Mouse (Mus musculus): ENCODE measurements around the gene Ccdc88c. TPM values are rescaled to one million over a fixed set of nuclear protein-coding genes. Genes with fewer than 3 reads are reported as not detected.
"Not testable (repeated sequence)": the region's sequence is repeated elsewhere in the genome, so short reads cannot be mapped to it uniquely, and the experiment has no call there.

Gene Ccdc88c
- polyA plus RNA-seq, 1 experiment from 2014 or later: 6.9 TPM

- H3K4me2 ChIP-seq (ENCODE audit: low read depth, low read length): no peak overlapping the region
- DNase-seq (ENCODE audit: low spot score) (peak; percentile 56), ATAC-seq (ENCODE audit: low read depth) (no peak)
- no peak overlapping the region for H3K27ac ChIP-seq (replicated peaks; ENCODE audit: low read depth, low read length)
- no peaks in the 10 kb centered on the region for H3K9me3 ChIP-seq (ENCODE audit: control insufficient read depth, low read length)
- no peak overlapping the region for H3K4me3 ChIP-seq (ENCODE audit: low read depth, low read length)
- H3K27me3 ChIP-seq (replicated peaks; ENCODE audit: control insufficient read depth, insufficient read depth, low read length): no peaks in the 10 kb centered on the region
- H3K36me3 ChIP-seq (ENCODE audit: control insufficient read depth, insufficient read depth, low read length): no peaks in the 10 kb centered on the region
- H3K4me1 ChIP-seq (ENCODE audit: control insufficient read depth, insufficient read depth, low read length): peaks cover 29% of the 10 kb centered on the region
- 47% methylated on average over 10 of the region's 10 CpGs for WGBS
- H3K9ac ChIP-seq (ENCODE audit: low read depth, low read length): no peak overlapping the region
These were observed 14.2 kb downstream of the Ccdc88c start for GRCm38 (mm10) chr12:101014549-101015164.

GRCm38 (mm10) chr12:101013668-101014067, 15.2 kb downstream of the Ccdc88c start:
- H3K36me3 ChIP-seq (ENCODE audit: control insufficient read depth, insufficient read depth, low read length); H3K9me3 ChIP-seq (ENCODE audit: control insufficient read depth, low read length); ATAC-seq (ENCODE audit: low read depth); H3K4me3 ChIP-seq (ENCODE audit: low read depth, low read length); H3K9ac ChIP-seq (ENCODE audit: low read depth, low read length); H3K4me2 ChIP-seq (ENCODE audit: low read depth, low read length); DNase-seq (ENCODE audit: low spot score); H3K27me3 ChIP-seq (replicated peaks; ENCODE audit: control insufficient read depth, insufficient read depth, low read length); H3K27ac ChIP-seq (replicated peaks; ENCODE audit: low read depth, low read length): not testable (repeated sequence)
- 91% methylated on average over 9 of the region's 9 CpGs for WGBS
- H3K4me1 ChIP-seq (ENCODE audit: control insufficient read depth, insufficient read depth, low read length): peaks cover 30% of the 10 kb centered on the region

- H3K27ac ChIP-seq (replicated peaks; ENCODE audit: low read depth, low read length): no peak overlapping the region
- H3K36me3 ChIP-seq (ENCODE audit: control insufficient read depth, insufficient read depth, low read length): no peaks in the 10 kb centered on the region
- peaks cover 32% of the 10 kb centered on the region for H3K4me1 ChIP-seq (ENCODE audit: control insufficient read depth, insufficient read depth, low read length)
- no peak overlapping the region for H3K9ac ChIP-seq (ENCODE audit: low read depth, low read length)
- no peak for ATAC-seq (ENCODE audit: low read depth)
- H3K4me2 ChIP-seq (ENCODE audit: low read depth, low read length): no peak overlapping the region
- no peaks in the 10 kb centered on the region for H3K27me3 ChIP-seq (replicated peaks; ENCODE audit: control insufficient read depth, insufficient read depth, low read length)
- H3K9me3 ChIP-seq (ENCODE audit: control insufficient read depth, low read length): no peaks in the 10 kb centered on the region
- DNase-seq (ENCODE audit: low spot score): no peak
- no peak overlapping the region for H3K4me3 ChIP-seq (ENCODE audit: low read depth, low read length)
- WGBS: 54% methylated on average over 8 of the region's 8 CpGs
These were observed 15.7 kb downstream of the Ccdc88c start for GRCm38 (mm10) chr12:101013078-101013665.

- Histone ChIP-seq H3K27me3 (replicated peaks; ENCODE audit: control insufficient read depth, insufficient read depth, low read length) (no peaks in the 10 kb centered on the region), H3K36me3 (ENCODE audit: control insufficient read depth, insufficient read depth, low read length) (no peaks in the 10 kb centered on the region), H3K4me3 (ENCODE audit: low read depth, low read length) (no peak overlapping the region), H3K27ac (replicated peaks; ENCODE audit: low read depth, low read length) (no peak overlapping the region), H3K4me1 (ENCODE audit: control insufficient read depth, insufficient read depth, low read length) (peaks cover 26% of the 10 kb centered on the region), H3K9me3 (ENCODE audit: control insufficient read depth, low read length) (no peaks in the 10 kb centered on the region), H3K4me2 (ENCODE audit: low read depth, low read length) (no peak overlapping the region), H3K9ac (ENCODE audit: low read depth, low read length) (no peak overlapping the region)
- WGBS: 23% methylated on average over 17 of the region's 17 CpGs
- no peak for ATAC-seq (ENCODE audit: low read depth)
- no peak for DNase-seq (ENCODE audit: low spot score)
These were observed 16.4 kb downstream of the Ccdc88c start for GRCm38 (mm10) chr12:101012197-101013077.

- Histone ChIP-seq H3K27ac (replicated peaks; ENCODE audit: low read depth, low read length) (no peak overlapping the region), H3K4me1 (ENCODE audit: control insufficient read depth, insufficient read depth, low read length) (peaks cover 18% of the 10 kb centered on the region), H3K9me3 (ENCODE audit: control insufficient read depth, low read length) (no peaks in the 10 kb centered on the region), H3K27me3 (replicated peaks; ENCODE audit: control insufficient read depth, insufficient read depth, low read length) (no peaks in the 10 kb centered on the region), H3K9ac (ENCODE audit: low read depth, low read length) (no peak overlapping the region), H3K4me3 (ENCODE audit: low read depth, low read length) (no peak overlapping the region), H3K36me3 (ENCODE audit: control insufficient read depth, insufficient read depth, low read length) (no peaks in the 10 kb centered on the region), H3K4me2 (ENCODE audit: low read depth, low read length) (no peak overlapping the region)
- ATAC-seq (ENCODE audit: low read depth) (no peak), DNase-seq (ENCODE audit: low spot score) (no peak)
- WGBS: 83% methylated on average over 7 of the region's 7 CpGs
These were observed 17.8 kb downstream of the Ccdc88c start for GRCm38 (mm10) chr12:101011017-101011416.

- ATAC-seq (ENCODE audit: low read depth) (no peak), DNase-seq (ENCODE audit: low spot score) (no peak)
- Histone ChIP-seq H3K27me3 (replicated peaks; ENCODE audit: control insufficient read depth, insufficient read depth, low read length) (no peaks in the 10 kb centered on the region), H3K36me3 (ENCODE audit: control insufficient read depth, insufficient read depth, low read length) (no peaks in the 10 kb centered on the region), H3K27ac (replicated peaks; ENCODE audit: low read depth, low read length) (no peak overlapping the region), H3K4me1 (ENCODE audit: control insufficient read depth, insufficient read depth, low read length) (peaks cover 16% of the 10 kb centered on the region; the same call in 1 of the 2 replicates), H3K4me3 (ENCODE audit: low read depth, low read length) (no peak overlapping the region), H3K9me3 (ENCODE audit: control insufficient read depth, low read length) (no peaks in the 10 kb centered on the region), H3K4me2 (ENCODE audit: low read depth, low read length) (no peak overlapping the region), H3K9ac (ENCODE audit: low read depth, low read length) (no peak overlapping the region)
- WGBS: 59% methylated on average over 9 of the region's 10 CpGs
These were observed 18.5 kb downstream of the Ccdc88c start for GRCm38 (mm10) chr12:101010148-101010920.

GRCm38 (mm10) chr12:101009225-101009624, 19.6 kb downstream of the Ccdc88c start:
- ATAC-seq (ENCODE audit: low read depth): no peak
- DNase-seq (ENCODE audit: low spot score): no peak
- 83% methylated on average over 4 of the region's 4 CpGs for WGBS
- Histone ChIP-seq H3K27me3 (replicated peaks; ENCODE audit: control insufficient read depth, insufficient read depth, low read length) (no peaks in the 10 kb centered on the region), H3K4me3 (ENCODE audit: low read depth, low read length) (no peak overlapping the region), H3K27ac (replicated peaks; ENCODE audit: low read depth, low read length) (no peak overlapping the region), H3K4me1 (ENCODE audit: control insufficient read depth, insufficient read depth, low read length) (peaks cover 13% of the 10 kb centered on the region; the same call in 1 of the 2 replicates), H3K4me2 (ENCODE audit: low read depth, low read length) (no peak overlapping the region), H3K9me3 (ENCODE audit: control insufficient read depth, low read length) (no peaks in the 10 kb centered on the region), H3K9ac (ENCODE audit: low read depth, low read length) (no peak overlapping the region), H3K36me3 (ENCODE audit: control insufficient read depth, insufficient read depth, low read length) (no peaks in the 10 kb centered on the region)

- Histone ChIP-seq H3K4me1 (ENCODE audit: control insufficient read depth, insufficient read depth, low read length) (peaks cover 8% of the 10 kb centered on the region; the same call in 1 of the 2 replicates), H3K9ac (ENCODE audit: low read depth, low read length) (no peak overlapping the region), H3K27ac (replicated peaks; ENCODE audit: low read depth, low read length) (no peak overlapping the region; the same call in 1 of the 2 replicates), H3K9me3 (ENCODE audit: control insufficient read depth, low read length) (no peaks in the 10 kb centered on the region), H3K4me2 (ENCODE audit: low read depth, low read length) (no peak overlapping the region), H3K4me3 (ENCODE audit: low read depth, low read length) (no peak overlapping the region), H3K36me3 (ENCODE audit: control insufficient read depth, insufficient read depth, low read length) (no peaks in the 10 kb centered on the region), H3K27me3 (replicated peaks; ENCODE audit: control insufficient read depth, insufficient read depth, low read length) (no peaks in the 10 kb centered on the region)
- WGBS: 42% methylated on average over 4 of the region's 4 CpGs
- DNase-seq (ENCODE audit: low spot score) (no peak), ATAC-seq (ENCODE audit: low read depth) (0 out of 2 replicates have a peak, but pooled peaks have one; percentile 17)
These were observed 20.2 kb downstream of the Ccdc88c start for GRCm38 (mm10) chr12:101008648-101009047.
